Mouse (Mus musculus): ENCODE data around the gene Prr5. TPM values are rescaled to one million over a fixed set of nuclear protein-coding genes. Genes with fewer than 3 reads are reported as not detected.

The Prr5 gene
- polyA plus RNA-seq, 1 experiment from 2014 or later, result 12.6 TPM

DNA sequence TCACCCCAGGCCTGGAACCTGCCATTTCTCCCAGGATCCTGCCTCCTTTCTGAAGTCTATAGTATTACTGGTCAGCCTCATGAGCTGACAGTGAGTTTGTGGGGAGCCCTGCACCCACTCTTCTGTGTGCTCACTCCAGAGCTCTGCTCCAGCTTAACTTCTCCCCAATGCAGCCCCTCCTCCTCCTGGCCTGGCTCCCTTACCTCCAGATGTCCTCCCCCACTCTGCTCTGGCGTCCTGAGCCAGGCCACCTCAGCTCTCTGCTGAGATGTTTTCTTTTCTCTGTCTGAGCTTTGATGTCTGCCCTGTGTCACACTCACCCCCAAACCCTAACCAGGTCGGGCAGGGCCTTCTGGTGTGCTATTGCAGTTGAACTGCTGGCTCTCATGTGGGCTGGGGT lies 74.9 kb downstream of the Prr5 start:
- no peak overlapping the region for H3K4me3 ChIP-seq
- H3K27ac ChIP-seq, result peak overlapping the region; percentile 30
- no peaks in the 10 kb centered on the region for H3K27me3 ChIP-seq (replicated peaks)
- no peaks in the 10 kb centered on the region for H3K36me3 ChIP-seq
- H3K4me2 ChIP-seq, result no peak overlapping the region
- H3K9ac ChIP-seq, result no peak overlapping the region
- peak; percentile 54; the same call in 1 of the 2 replicates for ATAC-seq
- WGBS (ENCODE audit: insufficient replicate concordance), result 7% methylated on average over 2 of the region's 2 CpGs
- no peaks in the 10 kb centered on the region for H3K9me3 ChIP-seq (replicated peaks)
- no peaks in the 10 kb centered on the region for H3K4me1 ChIP-seq

DNA sequence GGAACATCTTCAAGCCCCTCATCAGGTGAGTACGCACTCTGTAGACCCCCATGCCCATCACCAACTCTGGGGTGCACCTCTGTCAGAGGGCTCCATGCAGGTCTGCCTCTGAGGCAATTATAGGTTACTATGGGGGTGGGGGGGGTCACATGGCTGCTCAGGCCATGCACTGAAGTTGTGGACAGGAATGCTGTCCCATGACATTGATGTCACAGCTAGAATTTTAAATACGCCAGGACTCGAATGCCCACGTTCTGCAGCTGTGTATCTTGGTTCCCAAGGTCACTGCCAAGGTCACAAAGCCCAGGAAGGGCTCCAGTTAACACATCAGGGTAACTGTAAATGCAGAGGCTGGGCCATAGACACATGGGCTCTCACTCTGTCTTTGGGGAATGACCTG lies 76.4 kb downstream of the Prr5 start:
- H3K4me1 ChIP-seq, result no peaks in the 10 kb centered on the region
- H3K27ac ChIP-seq, result no peak overlapping the region
- no peak for ATAC-seq
- H3K4me2 ChIP-seq, result no peak overlapping the region
- no peaks in the 10 kb centered on the region for H3K27me3 ChIP-seq (replicated peaks)
- H3K9ac ChIP-seq, result no peak overlapping the region
- H3K9me3 ChIP-seq (replicated peaks), result no peaks in the 10 kb centered on the region
- no peak overlapping the region for H3K4me3 ChIP-seq
- H3K36me3 ChIP-seq, result no peaks in the 10 kb centered on the region
- WGBS (ENCODE audit: insufficient replicate concordance), result 52% methylated on average over 4 of the region's 4 CpGs

Other genes starting within 250 kb of the Prr5 start
- gene Shisal1, start 222.5 kb upstream of the Prr5 start, polyA plus RNA-seq (2016; fragmentation: Nextera tagmentation; extraction: Ambion mirVana), result 0.14 and 0.22 TPM in 2 replicates
- 2.1 and 2.6 TPM in 2 replicates for gene Rtl6, start 111.8 kb upstream of the Prr5 start, polyA plus RNA-seq (2016; fragmentation: Nextera tagmentation; extraction: Ambion mirVana)
- gene Arhgap8, start 50.4 kb downstream of the Prr5 start, polyA plus RNA-seq (2016; fragmentation: Nextera tagmentation; extraction: Ambion mirVana), result 0.88 and 0.91 TPM in 2 replicates
- 0.04 and 0.06 TPM in 2 replicates for gene Phf21b, start 186.4 kb downstream of the Prr5 start, polyA plus RNA-seq (2016; fragmentation: Nextera tagmentation; extraction: Ambion mirVana)